Mouse (Mus musculus) heart, postnatal 0 days (tissue): ENCODE data around the gene Myef2.

Experiments
- CTCF ChIP-seq: IDR thresholded peaks from 2 replicates; pipeline ENCODE4 v1.5.1; 2016; ENCODE audit warnings: antibody characterized with exemption, control low read depth, low read depth
- EP300 ChIP-seq: IDR thresholded peaks from 2 replicates; pipeline ENCODE4 v1.6.1; 2016; ENCODE audit warnings: antibody characterized with exemption, low read depth

DNA sequence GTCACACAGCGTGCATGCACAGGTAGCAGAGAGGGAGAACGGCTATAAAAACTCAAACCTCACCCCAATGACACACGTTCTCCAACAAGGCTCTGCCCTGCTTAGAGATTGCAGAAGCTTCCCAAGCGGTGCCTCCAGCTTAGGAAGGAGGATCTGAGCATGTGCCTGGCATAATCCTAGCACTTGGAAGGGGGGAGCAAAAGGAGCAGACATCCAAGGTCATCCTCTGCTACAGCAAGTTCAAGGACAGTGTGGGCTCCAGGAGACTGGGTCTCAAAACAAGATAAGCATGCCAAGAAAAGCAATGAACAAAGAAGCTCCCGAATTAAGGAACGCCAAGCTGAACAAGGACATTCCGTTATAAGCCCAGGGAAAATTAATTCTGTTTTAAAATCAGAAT, 62.0 kb downstream of the Myef2 start:
- no peak for TF ChIP-seq CTCF
- TF ChIP-seq EP300 = no peak
